Mouse (Mus musculus): ENCODE results near the gene Pmvk. TPM values are rescaled to one million over a fixed set of nuclear protein-coding genes. Genes with fewer than 3 reads are reported as not detected.

The Pmvk gene
- polyA plus RNA-seq, 1 experiment from 2014 or later: 52.7 TPM

DNA sequence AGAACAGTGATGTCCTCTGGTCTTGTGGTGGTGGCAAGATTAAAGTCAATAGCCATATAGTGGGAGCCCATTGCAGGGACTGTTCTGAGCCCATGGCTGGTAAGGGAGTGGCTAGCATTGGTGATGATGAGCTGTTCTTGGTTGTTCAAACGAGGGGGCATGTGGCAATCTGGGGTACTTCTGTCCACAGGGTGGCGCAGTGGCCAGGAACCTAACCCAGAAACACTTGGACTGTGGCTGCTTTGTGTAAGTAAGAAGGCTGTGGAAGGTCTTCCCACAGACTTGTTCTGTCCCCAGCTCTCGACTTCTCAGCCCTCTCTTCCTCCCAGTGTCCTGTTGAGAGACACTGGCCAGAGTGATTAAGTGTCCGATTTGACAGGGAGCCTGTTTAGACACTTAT, 56.6 kb downstream of the Pmvk start:
- peak overlapping the region; percentile 34 for H3K4me2 ChIP-seq (ENCODE audit: low read length)
- no peak overlapping the region for H3K4me3 ChIP-seq (replicated peaks; ENCODE audit: low read depth, low read length)
- H3K9ac ChIP-seq (ENCODE audit: low read depth, low read length): no peak overlapping the region
- H3K27ac ChIP-seq: no peak overlapping the region
- DNase-seq (ENCODE audit: low spot score) (peak; percentile 78), ATAC-seq (replicated peaks; ENCODE audit: low FRiP score, low read depth) (0 out of 2 replicates have a peak, but pooled peaks have one; percentile 15)
- 0 out of 2 replicates have a peak, but pooled peaks cover 5% of the 10 kb centered on the region for H3K27me3 ChIP-seq (ENCODE audit: insufficient read depth, low read length)
- H3K9me3 ChIP-seq (replicated peaks; ENCODE audit: low read length): no peaks in the 10 kb centered on the region
- 22% methylated on average over 4 of the region's 4 CpGs for WGBS
- no peaks in the 10 kb centered on the region for H3K4me1 ChIP-seq (replicated peaks; ENCODE audit: insufficient read depth, low read length)
- H3K36me3 ChIP-seq (ENCODE audit: insufficient read depth, low read length): no peaks in the 10 kb centered on the region
- peak; percentile 74 for TF ChIP-seq CTCF (IDR thresholded peaks at IDR 0.05; ENCODE audit: low read depth)

DNA sequence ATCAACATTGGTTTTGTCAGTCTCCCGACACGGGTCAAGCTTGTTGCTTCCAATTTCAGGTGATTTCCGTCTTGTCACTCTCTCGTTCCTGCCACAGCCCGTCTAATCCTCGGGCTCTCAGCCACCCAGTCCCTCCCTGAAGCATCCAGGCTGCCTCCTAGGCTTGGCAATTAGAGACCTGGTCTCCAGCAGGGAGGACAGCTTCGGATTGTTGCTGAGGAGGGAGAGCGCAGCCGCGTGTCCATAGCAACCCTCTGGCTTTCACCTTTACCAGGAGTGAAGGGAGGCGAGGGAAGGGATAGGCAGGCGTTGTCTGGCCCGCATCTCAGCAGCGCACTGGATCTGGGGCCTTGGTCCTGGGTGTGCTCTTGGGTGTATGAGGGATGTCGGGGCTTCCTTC, 57.1 kb downstream of the Pmvk start:
- H3K4me2 ChIP-seq (ENCODE audit: low read length): peak overlapping the region; percentile 34
- H3K4me1 ChIP-seq (replicated peaks; ENCODE audit: insufficient read depth, low read length): no peaks in the 10 kb centered on the region
- no peaks in the 10 kb centered on the region for H3K9me3 ChIP-seq (replicated peaks; ENCODE audit: low read length)
- ATAC-seq (replicated peaks; ENCODE audit: low FRiP score, low read depth) (no peak; the same call in 1 of the 2 replicates), DNase-seq (ENCODE audit: low spot score) (no peak)
- H3K27me3 ChIP-seq (ENCODE audit: insufficient read depth, low read length): 0 out of 2 replicates have a peak, but pooled peaks cover 5% of the 10 kb centered on the region
- H3K27ac ChIP-seq: no peak overlapping the region
- no peaks in the 10 kb centered on the region for H3K36me3 ChIP-seq (ENCODE audit: insufficient read depth, low read length)
- 28% methylated on average over 15 of the region's 15 CpGs for WGBS
- TF ChIP-seq CTCF (IDR thresholded peaks at IDR 0.05; ENCODE audit: low read depth): no peak
- no peak overlapping the region for H3K4me3 ChIP-seq (replicated peaks; ENCODE audit: low read depth, low read length)
- H3K9ac ChIP-seq (ENCODE audit: low read depth, low read length): no peak overlapping the region

DNA sequence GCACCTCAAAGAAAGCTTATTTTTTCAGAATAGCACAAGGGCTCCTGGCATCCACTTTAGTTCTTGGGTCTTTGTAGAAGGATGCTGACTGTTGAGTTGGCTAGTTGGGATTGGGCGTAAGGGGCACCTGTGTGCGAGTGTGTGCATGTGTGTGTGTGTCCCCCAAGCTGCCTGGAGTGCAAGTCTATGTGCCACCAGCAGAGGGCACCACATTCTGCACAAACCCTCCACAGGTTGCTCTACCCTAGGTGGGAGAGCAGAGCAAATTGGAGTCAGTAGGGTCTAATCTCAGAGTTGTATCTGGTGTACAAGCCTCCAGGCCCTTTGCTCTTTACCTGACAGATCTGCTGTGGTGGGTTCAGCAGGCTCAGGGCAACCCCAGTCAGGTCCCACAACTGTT, 57.9 kb downstream of the Pmvk start:
- Histone ChIP-seq H3K9ac (ENCODE audit: low read depth, low read length) (no peak overlapping the region), H3K4me3 (replicated peaks; ENCODE audit: low read depth, low read length) (no peak overlapping the region), H3K27me3 (ENCODE audit: insufficient read depth, low read length) (0 out of 2 replicates have a peak, but pooled peaks cover 5% of the 10 kb centered on the region), H3K4me1 (replicated peaks; ENCODE audit: insufficient read depth, low read length) (no peaks in the 10 kb centered on the region), H3K4me2 (ENCODE audit: low read length) (no peak overlapping the region), H3K36me3 (ENCODE audit: insufficient read depth, low read length) (no peaks in the 10 kb centered on the region), H3K9me3 (replicated peaks; ENCODE audit: low read length) (no peaks in the 10 kb centered on the region), H3K27ac (no peak overlapping the region)
- WGBS: 91% methylated on average over 2 of the region's 2 CpGs
- peak; percentile 64 for TF ChIP-seq CTCF (IDR thresholded peaks at IDR 0.05; ENCODE audit: low read depth)
- DNase-seq (ENCODE audit: low spot score) (no peak), ATAC-seq (replicated peaks; ENCODE audit: low FRiP score, low read depth) (no peak)

DNA sequence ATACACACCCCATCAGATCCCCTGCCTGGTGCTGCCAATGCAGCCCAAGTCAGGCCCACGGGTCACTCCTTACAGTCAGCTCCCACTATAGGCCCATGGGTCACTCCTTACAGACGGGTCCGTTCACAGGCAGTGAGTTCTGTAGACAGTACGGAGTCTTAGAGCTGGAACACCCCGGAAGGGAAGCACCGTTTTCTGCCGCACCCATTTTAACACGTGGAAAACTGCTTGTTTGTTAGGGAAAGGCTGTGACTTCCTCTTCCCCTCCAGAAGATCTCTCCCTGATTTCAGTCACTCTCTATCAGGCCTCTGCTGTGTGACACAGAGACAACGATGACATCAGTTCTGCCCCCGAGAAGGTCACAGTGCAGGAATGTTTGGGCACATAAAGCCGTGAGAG, 61.1 kb downstream of the Pmvk start:
- H3K4me2 ChIP-seq (ENCODE audit: low read length): no peak overlapping the region
- 0 out of 2 replicates have a peak, but pooled peaks cover 3% of the 10 kb centered on the region for H3K27me3 ChIP-seq (ENCODE audit: insufficient read depth, low read length)
- H3K4me1 ChIP-seq (replicated peaks; ENCODE audit: insufficient read depth, low read length): peaks cover 4% of the 10 kb centered on the region; the same call in 1 of the 2 replicates
- TF ChIP-seq CTCF (IDR thresholded peaks at IDR 0.05; ENCODE audit: low read depth): no peak
- no peak overlapping the region for H3K4me3 ChIP-seq (replicated peaks; ENCODE audit: low read depth, low read length)
- DNase-seq (ENCODE audit: low spot score) (no peak), ATAC-seq (replicated peaks; ENCODE audit: low FRiP score, low read depth) (no peak)
- no peak overlapping the region for H3K9ac ChIP-seq (ENCODE audit: low read depth, low read length)
- 51% methylated on average over 11 of the region's 11 CpGs for WGBS
- no peaks in the 10 kb centered on the region for H3K9me3 ChIP-seq (replicated peaks; ENCODE audit: low read length)
- no peak overlapping the region for H3K27ac ChIP-seq
- H3K36me3 ChIP-seq (ENCODE audit: insufficient read depth, low read length): no peaks in the 10 kb centered on the region

DNA sequence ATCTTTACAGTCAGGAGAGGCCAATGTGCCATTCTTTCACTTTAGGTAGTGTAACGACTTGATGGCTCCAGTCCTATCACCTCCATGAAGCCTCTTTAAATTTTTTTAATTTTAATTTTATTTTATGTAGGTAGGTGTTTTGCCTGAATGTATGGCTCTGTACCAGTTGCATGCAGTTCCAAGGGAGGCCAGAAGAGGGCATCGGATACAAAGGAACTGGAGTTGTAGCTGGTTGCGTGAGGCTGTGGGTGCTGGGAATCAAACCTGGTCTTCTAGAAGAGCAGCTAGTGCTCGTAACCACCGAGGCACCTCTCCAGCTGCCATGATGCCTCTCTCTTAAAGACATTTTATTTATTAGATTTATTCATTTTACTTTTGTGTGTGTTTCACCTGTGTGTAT, 62.0 kb downstream of the Pmvk start:
- H3K27me3 ChIP-seq (ENCODE audit: insufficient read depth, low read length): no peaks in the 10 kb centered on the region
- 92% methylated on average over 5 of the region's 5 CpGs for WGBS
- no peaks in the 10 kb centered on the region for H3K9me3 ChIP-seq (replicated peaks; ENCODE audit: low read length)
- no peaks in the 10 kb centered on the region for H3K36me3 ChIP-seq (ENCODE audit: insufficient read depth, low read length)
- H3K9ac ChIP-seq (ENCODE audit: low read depth, low read length): no peak overlapping the region
- no peak for ATAC-seq (replicated peaks; ENCODE audit: low FRiP score, low read depth)
- H3K4me2 ChIP-seq (ENCODE audit: low read length): no peak overlapping the region
- peaks cover 12% of the 10 kb centered on the region; the same call in 1 of the 2 replicates for H3K4me1 ChIP-seq (replicated peaks; ENCODE audit: insufficient read depth, low read length)
- no peak for DNase-seq (ENCODE audit: low spot score)
- TF ChIP-seq CTCF (IDR thresholded peaks at IDR 0.05; ENCODE audit: low read depth): peak; percentile 41; the same call in 1 of the 2 replicates
- H3K4me3 ChIP-seq (replicated peaks; ENCODE audit: low read depth, low read length): no peak overlapping the region
- H3K27ac ChIP-seq: no peak overlapping the region

Other genes starting within 250 kb of the Pmvk start
- 10.4 and 12.1 TPM in 2 replicates for gene Thbs3, start 239.4 kb upstream of the Pmvk start, polyA plus RNA-seq (2015; fragmentation: Nextera tagmentation; extraction: Ambion mirVana)
- 200 and 218 TPM in 2 replicates for gene Mtx1, start 227.5 kb upstream of the Pmvk start, polyA plus RNA-seq (2015; fragmentation: Nextera tagmentation; extraction: Ambion mirVana)
- 42.8 and 49.5 TPM in 2 replicates for gene Muc1, start 225.5 kb upstream of the Pmvk start, polyA plus RNA-seq (2015; fragmentation: Nextera tagmentation; extraction: Ambion mirVana)
- gene Krtcap2, start 208.6 kb upstream of the Pmvk start, polyA plus RNA-seq (2015; fragmentation: Nextera tagmentation; extraction: Ambion mirVana): 328 and 371 TPM in 2 replicates
- 2.7 and 3.7 TPM in 2 replicates for gene Trim46, start 208.2 kb upstream of the Pmvk start, polyA plus RNA-seq (2015; fragmentation: Nextera tagmentation; extraction: Ambion mirVana)
- gene Dpm3, start 195.2 kb upstream of the Pmvk start, polyA plus RNA-seq (2015; fragmentation: Nextera tagmentation; extraction: Ambion mirVana): 148 and 182 TPM in 2 replicates
- 75.8 and 82.2 TPM in 2 replicates for gene Slc50a1, start 184.0 kb upstream of the Pmvk start, polyA plus RNA-seq (2015; fragmentation: Nextera tagmentation; extraction: Ambion mirVana)
- gene Efna1, start 173.4 kb upstream of the Pmvk start, polyA plus RNA-seq (2015; fragmentation: Nextera tagmentation; extraction: Ambion mirVana): 79.5 and 83.5 TPM in 2 replicates
- 4.2 and 6.1 TPM in 2 replicates for gene Efna3, start 131.6 kb upstream of the Pmvk start, polyA plus RNA-seq (2015; fragmentation: Nextera tagmentation; extraction: Ambion mirVana)
- 24.4 and 25.4 TPM in 2 replicates for gene Efna4, start 116.5 kb upstream of the Pmvk start, polyA plus RNA-seq (2015; fragmentation: Nextera tagmentation; extraction: Ambion mirVana)
- 85.4 and 90.7 TPM in 2 replicates for gene Adam15, start 104.5 kb upstream of the Pmvk start, polyA plus RNA-seq (2015; fragmentation: Nextera tagmentation; extraction: Ambion mirVana)
- gene Dcst2, start 92.6 kb upstream of the Pmvk start, polyA plus RNA-seq (2015; fragmentation: Nextera tagmentation; extraction: Ambion mirVana): 0.57 and 0.62 TPM in 2 replicates
- 6.2 TPM in 2 replicates for gene Dcst1, start 89.3 kb upstream of the Pmvk start, polyA plus RNA-seq (2015; fragmentation: Nextera tagmentation; extraction: Ambion mirVana)
- 4.3 TPM in 2 replicates for gene Zbtb7b, start 59.8 kb upstream of the Pmvk start, polyA plus RNA-seq (2015; fragmentation: Nextera tagmentation; extraction: Ambion mirVana)
- gene Lenep, start 51.7 kb upstream of the Pmvk start, polyA plus RNA-seq (2015; fragmentation: Nextera tagmentation; extraction: Ambion mirVana): 0.16 TPM in 1 of 2 replicates, not detected in the other
- 28.8 and 29.8 TPM in 2 replicates for gene Flad1, start 42.7 kb upstream of the Pmvk start, polyA plus RNA-seq (2015; fragmentation: Nextera tagmentation; extraction: Ambion mirVana)
- gene Cks1b, start 36.2 kb upstream of the Pmvk start, polyA plus RNA-seq (2015; fragmentation: Nextera tagmentation; extraction: Ambion mirVana): 315 and 326 TPM in 2 replicates
- gene Shc1, start 36.1 kb upstream of the Pmvk start, polyA plus RNA-seq (2015; fragmentation: Nextera tagmentation; extraction: Ambion mirVana): 72.0 and 73.2 TPM in 2 replicates
- 29.2 and 30.3 TPM in 2 replicates for gene Pygo2, start 24.3 kb upstream of the Pmvk start, polyA plus RNA-seq (2015; fragmentation: Nextera tagmentation; extraction: Ambion mirVana)
- gene Pbxip1, start 17.8 kb upstream of the Pmvk start, polyA plus RNA-seq (2015; fragmentation: Nextera tagmentation; extraction: Ambion mirVana): 65.2 and 67.1 TPM in 2 replicates
- 1.4 and 1.6 TPM in 2 replicates for gene Kcnn3, start 65.6 kb downstream of the Pmvk start, polyA plus RNA-seq (2015; fragmentation: Nextera tagmentation; extraction: Ambion mirVana)

Measured in kidney, postnatal 0 days (tissue).